Mouse (Mus musculus) adrenal gland, adult (tissue): ENCODE measurements around the gene Smim24.

Experiments used
- DNase-seq, 2 experiments: peaks; one replicate each; pipeline ENCODE4 v3.0.0; 2022 to 2023; ENCODE audit warnings: low spot score in 1 of 2; ENCODE audit not compliant: inconsistent age in 2 of 2

The Smim24 gene

DNA sequence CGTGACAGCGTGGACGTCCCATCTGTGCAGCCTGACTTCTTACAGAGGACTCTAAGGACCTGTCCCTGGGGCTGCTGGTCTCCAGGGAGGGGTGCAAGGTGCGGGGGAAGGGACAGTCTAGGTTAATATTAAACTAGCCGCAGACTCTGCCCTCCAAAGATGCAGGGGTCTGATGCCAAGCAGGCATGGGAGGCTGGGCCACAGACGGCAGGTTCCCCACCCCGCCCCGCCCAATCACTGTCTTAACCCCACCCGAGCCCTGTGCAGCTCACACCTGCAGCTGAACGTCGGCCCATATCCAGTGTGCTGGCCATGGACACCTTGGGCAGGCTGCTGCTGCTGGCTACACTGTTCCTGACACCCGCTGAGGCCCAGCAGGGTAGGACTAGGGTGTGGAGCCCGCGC lies at the start of gene Smim24:
Gene Smim24 (plus strand): TSS at position 271 of the 405 bp plus-strand sequence.
- no peak for DNase-seq

DNA sequence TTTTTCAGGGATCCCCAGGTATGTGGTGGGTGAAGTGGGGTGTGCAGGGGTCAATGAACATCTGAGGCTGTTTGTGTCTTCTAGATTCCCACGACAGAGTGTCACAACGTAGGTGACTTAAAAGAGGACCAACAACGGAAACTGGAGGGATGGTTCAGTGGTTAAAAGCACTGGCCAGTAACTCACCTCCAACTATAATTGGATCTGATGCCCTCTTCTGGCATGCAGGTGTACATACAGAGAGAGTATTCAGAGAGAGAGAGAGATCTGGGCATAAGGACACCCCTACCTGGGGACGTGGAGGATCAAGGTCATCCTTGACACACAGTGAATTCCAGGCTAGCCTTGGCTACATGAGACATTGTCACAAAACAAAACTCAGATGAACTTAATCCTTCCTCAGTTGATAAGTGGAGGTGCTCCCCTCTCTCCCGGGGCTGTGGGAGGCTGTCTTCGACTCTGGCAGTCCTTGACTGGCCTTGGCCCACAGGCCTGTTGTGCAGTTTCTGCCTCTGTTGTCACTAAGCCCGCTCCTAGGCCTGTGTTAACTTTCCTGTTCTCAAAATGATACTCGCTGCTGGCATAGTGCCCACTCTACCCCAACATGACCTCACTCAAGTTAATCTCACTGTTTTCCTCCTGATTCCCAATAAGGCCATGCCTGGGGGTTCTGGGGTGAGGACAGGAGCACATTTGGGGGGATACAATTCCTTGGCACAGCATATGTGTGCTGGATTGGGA lies 48.3 kb upstream of the Smim24 start:
- DNase-seq, result peak in 1 of 2 experiments; percentile 84

DNA sequence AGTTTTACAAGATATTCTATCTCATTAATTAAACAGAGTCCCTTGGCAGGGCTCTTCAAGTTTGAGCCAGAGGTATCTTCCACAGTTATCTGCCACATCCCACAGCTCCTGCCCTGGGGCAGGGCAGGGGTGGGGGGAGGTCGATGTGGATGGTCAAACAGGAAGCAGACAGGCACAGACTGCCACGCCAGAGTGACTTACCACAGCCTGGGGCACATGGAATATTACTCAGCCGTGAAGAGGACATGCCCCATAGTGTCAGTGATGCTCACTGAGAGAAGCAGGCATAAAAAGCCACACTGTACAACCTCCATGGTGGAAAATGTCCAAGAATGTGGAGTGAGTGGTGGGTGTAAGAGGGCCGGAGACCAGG lies 47.7 kb upstream of the Smim24 start:
- DNase-seq, result no peak

DNA sequence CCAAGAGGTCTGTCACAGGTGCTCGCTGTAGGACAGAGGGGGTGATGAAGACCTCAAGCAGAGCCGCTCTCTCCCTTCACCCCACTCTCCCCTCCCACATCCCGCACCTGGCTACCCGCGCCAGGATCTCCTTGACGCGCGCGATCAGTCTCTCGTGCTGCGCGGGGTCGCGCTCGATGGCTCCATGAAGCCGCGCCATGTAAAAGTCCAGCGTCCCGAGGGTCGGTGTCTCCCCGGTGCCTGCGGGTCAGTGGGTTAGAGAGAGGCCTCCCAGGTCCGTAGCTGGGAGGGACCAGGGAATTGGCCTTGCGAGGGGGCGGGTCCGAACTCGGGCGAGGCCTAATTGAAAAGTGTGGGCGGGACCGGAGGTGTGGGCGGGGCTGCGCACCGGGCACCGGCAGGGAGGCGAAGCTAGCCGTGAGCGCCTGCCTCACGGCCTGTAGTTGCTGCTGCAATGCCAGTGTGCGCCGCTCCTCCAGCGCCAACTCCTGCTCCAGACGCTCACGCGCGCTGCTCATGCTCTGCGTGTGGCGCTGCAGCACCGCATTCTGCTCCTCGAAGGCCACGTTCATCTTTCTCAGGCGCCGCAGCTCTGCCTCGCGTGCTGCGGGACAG lies 46.3 kb upstream of the Smim24 start:
- DNase-seq, result peak; percentile 90 to 95

DNA sequence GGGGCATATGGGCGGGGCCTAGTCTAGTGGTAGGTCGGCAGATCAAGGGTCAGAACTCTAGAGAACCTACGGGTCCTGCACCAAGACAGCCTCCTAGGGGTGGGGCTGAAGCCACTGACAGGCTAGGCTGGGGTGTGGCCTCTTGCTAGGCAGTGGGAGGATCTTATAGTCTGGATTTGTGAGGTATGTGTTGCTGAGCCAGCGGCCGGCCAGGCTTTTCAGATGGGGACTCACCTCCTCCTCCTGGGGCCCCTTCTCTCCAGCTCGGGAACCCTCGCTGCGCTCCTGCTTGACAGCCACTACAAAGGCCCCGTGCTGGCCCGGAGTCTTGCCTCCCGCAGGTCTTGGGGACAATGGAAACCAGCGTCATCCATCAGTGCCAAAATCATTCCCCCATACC lies 43.7 kb upstream of the Smim24 start:
- peak; percentile 70 to 79 for DNase-seq

DNA sequence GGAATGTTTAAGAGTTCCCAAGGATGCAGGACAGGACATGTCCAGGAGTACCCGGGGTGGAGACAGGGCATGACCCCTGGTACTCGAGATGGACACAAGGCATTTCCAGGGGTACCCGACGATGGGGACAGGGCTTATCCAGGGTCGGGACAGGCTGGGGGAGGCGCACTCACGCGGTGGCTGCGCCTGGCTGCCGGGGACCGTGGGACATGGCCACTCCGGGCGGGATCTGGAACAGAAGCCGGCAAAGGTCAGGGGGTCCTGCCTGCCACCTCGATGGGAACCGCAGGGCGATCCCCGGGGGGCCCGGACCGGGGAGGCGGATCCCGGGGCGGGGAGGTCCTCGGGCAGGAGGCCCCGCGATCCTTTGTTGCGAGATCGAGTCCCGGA lies 42.9 kb upstream of the Smim24 start:
- no peak for DNase-seq

DNA sequence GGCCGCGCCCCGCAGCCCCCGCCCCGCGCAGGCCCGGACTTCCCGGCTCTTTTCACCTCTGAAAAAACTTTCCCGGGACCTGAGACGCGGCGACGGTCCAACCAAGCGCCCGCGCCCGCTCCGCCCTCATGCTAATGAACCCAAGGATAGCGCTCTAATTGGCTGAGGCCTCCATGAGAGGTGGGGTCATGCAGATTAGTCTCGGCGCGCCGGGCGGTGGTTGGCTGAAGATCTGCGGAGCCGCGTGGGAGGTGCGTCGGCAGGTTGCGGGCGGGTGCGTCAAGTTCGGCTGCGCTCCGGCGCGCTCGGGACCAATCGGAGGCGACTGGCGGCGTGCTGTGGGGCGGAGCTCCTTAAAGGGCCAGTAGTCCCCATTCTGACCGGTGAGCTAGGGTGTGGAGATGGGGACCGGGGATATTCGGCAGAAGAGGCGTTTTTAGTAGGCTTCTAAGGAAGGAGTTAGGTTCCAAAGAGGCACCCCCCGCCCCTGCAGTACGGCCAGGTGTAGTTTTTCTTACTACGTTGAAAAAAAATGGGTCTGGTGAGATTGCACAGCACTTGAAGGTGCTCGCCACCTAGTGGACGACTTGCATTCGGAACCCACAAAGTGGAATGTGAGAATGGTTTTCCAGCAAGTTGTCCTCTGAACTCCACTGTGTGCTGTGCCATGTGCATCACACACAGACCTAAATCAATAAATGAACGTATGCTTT lies 42.3 kb upstream of the Smim24 start, which contains the start of gene Hmg20b:
Gene Hmg20b (minus strand): TSS at position 130 of the 713 bp plus-strand sequence.
- DNase-seq, result peak; percentile 99 to 100

DNA sequence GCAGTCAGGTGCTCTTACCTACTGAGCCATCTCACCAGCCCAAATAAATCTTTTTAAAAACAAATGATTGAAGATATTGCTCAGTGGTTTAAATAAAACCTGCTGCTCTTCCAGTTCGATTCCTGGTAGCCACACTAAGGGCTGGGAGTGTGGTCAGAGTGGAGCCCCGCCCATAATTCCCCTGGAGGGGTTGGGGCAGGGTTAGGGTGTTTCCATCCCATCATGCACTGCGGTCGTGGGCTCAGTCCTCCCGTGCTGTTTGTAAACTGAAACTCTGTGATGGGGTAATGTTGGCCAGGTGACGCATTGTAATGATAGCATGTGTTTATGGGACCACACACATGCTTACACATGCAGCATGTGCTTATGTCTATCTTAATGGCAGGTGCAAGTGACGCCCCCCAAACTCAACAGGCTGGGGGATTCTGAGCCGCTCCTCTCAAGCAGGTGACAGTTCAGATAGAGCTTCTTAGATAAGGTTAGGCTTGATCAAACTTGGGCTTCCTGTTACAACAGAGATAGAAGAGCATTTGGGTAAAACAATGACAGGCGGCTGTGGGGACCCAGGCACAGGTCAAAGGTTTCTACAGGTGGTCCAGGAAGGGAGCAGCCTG lies 41.1 kb upstream of the Smim24 start:
- no peak for DNase-seq

DNA sequence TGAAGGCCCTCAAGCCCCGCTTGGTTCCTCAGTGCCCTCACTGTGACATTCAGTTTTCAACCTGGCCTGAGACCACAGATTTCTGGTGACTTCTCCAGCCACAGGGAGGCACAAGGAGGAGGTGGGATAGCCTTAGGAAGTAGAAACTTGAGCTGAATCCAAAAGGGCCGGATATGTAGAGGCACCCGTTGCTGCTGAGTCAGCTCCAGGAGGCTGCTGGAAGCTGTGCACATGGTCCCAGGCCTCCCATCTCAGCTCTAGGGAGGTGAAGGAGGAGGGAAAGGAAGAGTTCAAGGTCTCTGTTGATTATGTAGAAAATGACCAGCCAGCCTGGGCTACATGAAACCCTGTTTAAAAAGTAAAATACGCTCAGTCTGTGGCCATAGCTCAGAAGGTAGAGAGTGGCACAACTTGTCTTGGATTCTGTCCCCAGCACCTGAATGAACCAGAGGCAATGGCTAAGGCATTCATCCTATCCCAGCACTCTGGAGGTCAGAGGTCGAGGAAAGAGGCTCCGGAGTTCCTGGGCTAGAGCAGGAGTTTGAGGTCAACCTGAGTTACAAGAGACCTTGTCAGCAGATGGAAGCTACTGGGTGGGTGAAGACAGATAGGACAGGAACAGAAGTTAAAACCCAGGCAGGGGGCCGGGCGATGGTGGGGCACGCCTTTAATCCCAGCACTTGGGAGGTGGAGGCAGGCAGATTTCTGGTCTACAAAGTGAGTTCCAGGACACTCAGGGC lies 37.9 kb upstream of the Smim24 start:
- DNase-seq, result no peak

DNA sequence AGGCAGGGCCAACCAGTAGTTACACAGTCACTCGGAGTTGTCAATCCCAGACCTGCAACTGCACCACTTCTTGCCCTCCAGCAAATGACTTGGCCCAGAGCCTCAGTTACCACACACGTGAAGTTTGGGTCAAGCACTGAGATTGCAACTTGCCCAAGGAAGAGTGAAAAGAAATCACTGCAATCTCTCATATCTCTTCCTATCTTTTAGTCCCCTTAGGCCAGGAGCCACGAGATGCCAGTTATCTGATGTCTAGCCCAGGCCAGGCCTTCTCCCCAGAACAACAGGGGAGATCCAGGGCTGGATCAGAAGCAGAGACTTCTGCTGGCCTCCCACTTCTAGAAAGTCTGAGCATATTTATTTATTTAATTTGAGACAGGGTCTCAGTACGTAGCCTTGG lies 37.3 kb upstream of the Smim24 start:
- no peak for DNase-seq

DNA sequence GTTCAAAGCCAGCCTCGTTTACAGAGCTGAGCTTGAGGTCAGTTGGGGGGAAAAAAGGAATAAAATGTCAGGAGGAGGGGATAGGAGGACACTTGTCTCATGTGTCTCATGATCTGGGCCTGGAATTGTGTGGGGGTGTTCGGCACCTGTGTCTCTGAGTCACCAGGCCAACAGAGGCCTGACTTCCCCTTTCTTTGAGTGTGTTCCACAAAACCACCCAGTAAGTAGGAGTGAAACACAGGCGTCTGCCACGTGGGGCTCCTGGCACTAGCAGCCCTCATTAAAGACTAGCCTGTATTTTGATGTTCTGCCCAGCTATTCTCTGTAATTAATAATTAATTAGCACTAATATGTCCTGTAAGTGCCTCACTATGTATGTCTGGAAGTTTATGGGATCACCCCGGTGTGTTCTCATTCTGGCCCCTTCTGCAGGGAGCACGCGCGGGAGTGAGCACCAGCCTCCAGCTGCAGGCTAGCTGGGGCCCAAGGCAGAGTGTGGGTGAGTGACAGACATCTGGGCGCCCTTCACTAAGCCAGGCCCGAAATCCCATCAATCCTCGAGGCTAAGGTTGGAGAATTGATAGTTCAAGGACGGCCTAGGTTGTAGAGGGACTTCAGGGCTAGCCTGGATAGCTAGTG lies 36.4 kb upstream of the Smim24 start:
- DNase-seq, result no peak

DNA sequence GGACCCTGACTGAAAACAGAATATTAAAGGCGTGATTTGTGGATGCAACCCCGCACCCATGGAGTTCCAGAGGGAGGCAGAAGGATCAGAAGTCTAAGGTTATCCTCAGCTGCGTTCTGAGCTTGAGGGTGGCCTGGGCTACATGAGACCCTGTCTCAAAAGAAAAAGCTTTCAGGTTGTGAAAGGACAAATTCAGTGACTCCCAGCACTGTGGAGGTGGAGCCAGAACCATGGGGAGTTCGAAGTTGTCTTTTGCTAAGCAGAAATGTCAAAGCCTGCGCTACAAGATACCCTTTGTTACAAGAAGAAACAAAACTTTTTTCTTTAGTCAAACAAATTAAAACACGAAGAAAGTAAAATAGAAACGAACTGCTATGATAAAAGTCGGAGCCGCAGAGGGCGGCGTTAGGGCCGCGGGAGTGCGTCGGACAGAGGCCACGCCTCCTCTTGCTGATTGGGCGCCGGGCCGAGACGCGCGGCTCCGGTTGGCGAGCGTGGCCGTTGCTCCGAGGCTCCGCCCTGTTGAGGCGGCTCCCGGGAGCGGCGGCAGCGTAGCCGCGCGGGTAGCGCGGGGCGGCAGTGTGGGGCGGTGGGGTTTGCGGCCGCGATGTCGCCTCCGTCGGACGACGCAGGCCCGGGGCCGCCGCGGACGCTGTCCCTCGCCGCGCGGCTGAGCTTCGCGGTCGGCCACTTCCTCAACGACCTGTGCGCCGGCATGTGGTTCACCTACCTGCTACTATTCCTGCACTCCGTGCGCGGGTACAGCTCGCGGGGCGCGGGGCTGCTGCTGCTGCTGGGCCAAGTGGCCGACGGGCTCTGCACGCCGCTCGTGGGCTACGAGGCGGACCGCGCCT lies 35.6 kb upstream of the Smim24 start, which contains the start of gene Mfsd12:
Gene Mfsd12 (plus strand): TSS at position 501 of the 854 bp plus-strand sequence.
- DNase-seq, result peak; percentile 93 to 96

DNA sequence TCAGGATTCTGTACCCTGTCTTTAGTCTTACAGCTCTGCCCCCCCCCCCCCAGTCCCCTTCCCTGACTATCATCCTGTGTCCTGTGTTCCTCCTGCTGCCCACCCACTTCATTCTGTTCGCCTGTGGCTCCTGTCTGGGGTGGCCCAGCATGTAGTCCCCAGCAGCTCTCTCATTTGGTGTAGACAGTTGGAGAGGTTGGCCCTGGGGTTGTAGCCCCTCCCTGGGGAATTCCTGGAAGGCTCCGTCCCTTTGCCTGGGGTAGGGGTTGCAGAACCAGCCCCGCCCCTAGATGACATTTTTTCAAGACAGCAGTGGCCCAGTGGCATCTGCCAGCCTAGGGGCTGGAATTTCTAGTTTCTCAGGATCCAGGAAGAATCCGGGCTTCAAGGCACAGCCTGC lies 34.6 kb upstream of the Smim24 start:
- DNase-seq, result no peak

DNA sequence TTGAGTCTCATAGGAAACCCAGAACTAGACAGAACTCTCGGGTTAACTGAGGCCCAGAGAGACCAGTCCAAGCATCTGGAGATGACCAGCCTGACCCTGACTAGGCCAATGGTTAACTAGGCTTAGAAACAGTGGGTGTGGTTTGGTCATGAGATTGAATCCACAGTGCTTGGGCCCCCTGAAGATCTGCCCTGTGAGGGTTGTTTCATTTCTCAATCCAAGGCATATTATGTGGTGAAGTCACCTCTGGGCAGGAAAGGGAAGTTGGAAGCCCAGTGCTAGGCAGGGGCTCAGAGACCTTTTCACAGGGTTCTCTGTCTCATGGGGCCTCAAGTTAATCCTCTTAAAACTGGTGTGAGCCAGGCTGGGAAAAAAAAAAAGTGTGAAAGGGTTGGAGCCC lies 34.0 kb upstream of the Smim24 start:
- no peak for DNase-seq

DNA sequence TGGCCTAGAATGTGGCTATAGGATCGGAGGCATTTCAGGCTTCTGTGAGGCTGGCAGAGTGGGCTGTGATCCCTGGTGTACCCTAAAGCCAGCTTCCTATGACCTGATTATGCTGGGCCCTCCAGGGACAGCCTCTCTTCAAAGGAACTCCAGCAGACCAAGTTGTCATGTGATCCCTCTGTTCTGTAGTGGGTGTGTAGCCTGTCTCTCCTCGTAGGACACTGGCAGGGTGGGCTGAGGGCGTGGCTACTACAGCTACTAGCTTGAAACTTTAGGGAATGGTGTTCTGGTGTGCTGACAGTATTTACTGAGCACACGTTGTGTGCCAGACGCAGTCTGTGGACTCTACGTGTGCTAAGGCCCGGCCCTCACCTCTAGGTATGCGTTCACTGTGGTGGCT lies 32.1 kb upstream of the Smim24 start:
- no peak for DNase-seq

DNA sequence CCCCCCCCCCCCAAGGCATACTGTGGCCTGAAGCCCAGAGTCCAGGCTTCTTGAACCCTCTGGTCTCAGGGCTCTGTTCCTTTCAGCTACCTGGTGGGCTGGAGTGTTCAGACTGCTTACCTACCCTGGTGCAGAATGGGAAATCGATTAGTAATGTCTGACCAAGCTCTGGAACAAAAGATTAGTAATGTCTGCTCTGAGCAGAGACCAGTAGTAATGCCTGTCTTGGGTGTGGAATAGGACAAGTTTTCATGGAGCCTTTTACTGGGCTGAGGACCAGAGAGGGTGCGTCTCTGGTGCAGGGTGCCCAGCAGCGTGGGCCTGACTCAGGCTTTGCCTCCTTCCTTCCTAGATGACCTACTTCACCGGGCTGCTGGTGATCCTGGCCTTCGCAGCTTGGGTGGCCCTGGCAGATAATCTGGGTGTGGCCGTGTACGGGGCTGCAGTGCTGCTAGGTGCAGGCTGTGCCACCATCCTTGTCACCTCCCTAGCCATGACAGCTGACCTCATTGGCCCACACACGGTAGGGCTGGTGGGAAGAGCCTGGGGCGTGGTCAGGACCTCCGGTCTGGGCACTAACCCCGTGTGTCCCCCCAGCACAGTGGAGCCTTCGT lies 30.4 kb upstream of the Smim24 start:
- DNase-seq, result peak in 1 of 2 experiments; percentile 66

DNA sequence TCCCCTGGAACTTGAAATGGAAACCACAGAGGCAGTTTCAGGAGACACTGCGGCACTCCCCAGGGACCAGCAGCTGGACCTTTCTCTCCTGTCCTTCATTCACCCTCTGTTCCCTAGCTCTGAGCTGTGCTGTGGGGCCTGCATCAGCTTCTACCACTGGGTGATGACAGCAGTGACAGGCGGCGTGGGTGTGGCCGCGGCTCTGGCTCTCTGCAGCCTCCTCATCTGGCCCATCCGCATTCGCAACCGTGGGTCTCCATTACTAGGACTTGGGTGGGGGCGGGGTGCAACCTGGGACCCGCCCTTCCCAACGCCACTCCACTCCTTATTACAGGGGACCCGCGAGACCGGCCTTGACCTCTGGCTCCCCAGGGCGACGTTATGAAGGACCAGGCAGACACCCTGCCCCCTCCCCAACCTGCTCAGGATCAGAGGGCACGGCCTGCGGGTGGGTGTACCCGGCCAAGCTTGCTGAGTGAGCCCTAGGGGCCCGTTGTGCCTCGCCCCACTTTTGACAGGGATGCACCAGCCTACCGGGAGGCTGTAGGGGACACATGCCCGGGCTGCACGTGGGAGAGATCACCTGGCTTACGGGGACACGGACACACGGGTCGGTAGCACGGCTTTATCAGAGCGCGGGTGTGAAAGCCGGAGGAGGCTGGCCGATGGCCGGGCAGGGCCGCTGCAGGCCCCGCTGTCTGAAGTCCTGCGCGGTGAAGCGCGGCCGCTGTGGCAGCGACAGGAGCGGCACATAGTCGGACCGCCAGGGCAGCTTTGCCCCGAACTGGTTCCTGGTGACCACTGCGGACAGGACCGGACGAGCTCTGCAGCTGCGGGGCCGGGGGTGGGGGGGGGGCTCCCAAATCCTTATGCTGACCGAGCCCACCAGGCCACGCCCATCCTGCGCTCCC lies 29.2 kb upstream of the Smim24 start:
- DNase-seq, result peak in 1 of 2 experiments; percentile 68

DNA sequence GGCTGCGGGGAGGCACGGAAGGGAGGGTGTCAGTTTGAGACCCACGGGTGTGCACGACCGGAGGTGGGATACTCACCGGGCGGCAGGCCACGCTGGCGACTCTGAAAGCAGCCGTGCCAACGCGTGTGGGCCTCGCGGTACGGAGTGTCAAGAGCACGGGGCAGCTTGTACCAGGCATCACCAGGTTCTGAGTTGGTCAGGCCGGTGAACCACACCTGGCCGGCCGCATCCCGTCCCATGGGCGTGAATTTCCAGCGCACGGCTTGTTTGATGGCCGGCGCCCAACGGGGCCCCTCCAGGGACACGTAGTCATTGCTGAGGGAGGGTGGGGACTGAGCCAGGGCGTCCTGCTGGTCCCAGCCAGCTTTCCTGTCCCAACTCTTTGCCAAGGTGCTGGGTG lies 28.2 kb upstream of the Smim24 start:
- DNase-seq, result peak; percentile 56 to 82
